Mouse (Mus musculus): ENCODE measurements around the gene Vash2.
"Not testable (repeated sequence)": the region's sequence is repeated elsewhere in the genome, so short reads cannot be mapped to it uniquely, and the experiment has no call there.

GRCm38 (mm10) chr1:191023806-191024205 is 44.7 kb upstream of the Vash2 start:
- TF ChIP-seq CHD2 (IDR thresholded peaks at IDR 0.05; ENCODE audit: low read length); CTCF (conservative IDR thresholded peaks at IDR 0.05 in 1 of 2, IDR thresholded peaks at IDR 0.05 in 1 of 2; ENCODE audit: low read depth in 2 of 2, low read length in 2 of 2); HCFC1 (IDR thresholded peaks at IDR 0.05; ENCODE audit: low read depth, low read length); MAX (IDR thresholded peaks at IDR 0.05; ENCODE audit: low read length); GABPA (IDR thresholded peaks at IDR 0.05; ENCODE audit: insufficient replicate concordance, low read depth, low read length); ZMIZ1 (IDR thresholded peaks at IDR 0.05; ENCODE audit: low read depth, low read length); EP300 (IDR thresholded peaks at IDR 0.05; ENCODE audit: low read length); POLR2A (IDR thresholded peaks at IDR 0.05; ENCODE audit: low read depth, low read length); JUND (conservative IDR thresholded peaks at IDR 0.05; ENCODE audit: low read depth, low read length): not testable (repeated sequence)
